Mouse (Mus musculus): ENCODE measurements around the gene Fus.

- TF ChIP-seq CTCF (IDR thresholded peaks at IDR 0.05; ENCODE audit: control insufficient read depth, insufficient read depth, low read length) (no peak), POLR2A (IDR thresholded peaks at IDR 0.05; ENCODE audit: borderline replicate concordance, control insufficient read depth, low read depth, low read length) (no peak)
Observed at GRCm38 (mm10) chr7:127936216-127936884, 30.9 kb upstream of the Fus start.
